Mouse (Mus musculus) heart, postnatal 0 days (tissue): ENCODE data around the gene Ctf1. TPM values are rescaled to one million over a fixed set of nuclear protein-coding genes. Genes with fewer than 3 reads are reported as not detected.

ENCODE experiments used
- ATAC-seq: fragments of 200-750 bp; cut with Nextera tagmentation; 2 replicates; pipeline ENCODE4 v1.8.0; 2017; ENCODE audit warnings: low read depth, moderate number of reproducible peaks, moderate library complexity; ENCODE audit not compliant: insufficient read depth
- DNase-seq: peaks from one replicate; pipeline ENCODE4 v3.0.0-alpha.2; 2016; ENCODE audit warnings: low spot score
- H3K27ac ChIP-seq: fragments of 300-500 bp; sonication (generic); 2 replicates; pipeline ENCODE4 v1.5.1; 2014; ENCODE audit warnings: low read depth, mild to moderate bottlenecking
- H3K27me3 ChIP-seq: fragments of 300-500 bp; sonication (generic); 2 replicates; pipeline ENCODE4 v1.6.1; 2014; ENCODE audit warnings: low read length, mixed read lengths; ENCODE audit not compliant: control insufficient read depth, insufficient read depth
- H3K36me3 ChIP-seq: fragments of 300-500 bp; sonication (generic); replicated peaks from 2 replicates; pipeline ENCODE4 v1.6.1; 2014; ENCODE audit warnings: low read length, mixed read lengths; ENCODE audit not compliant: control insufficient read depth, insufficient read depth
- H3K4me1 ChIP-seq: fragments of 300-500 bp; sonication (generic); 2 replicates; pipeline ENCODE4 v1.6.1; 2014; ENCODE audit warnings: antibody characterized with exemption; ENCODE audit not compliant: control insufficient read depth, insufficient read depth
- H3K4me2 ChIP-seq: fragments of 300-500 bp; sonication (generic); 2 replicates; pipeline ENCODE4 v1.6.1; 2014; ENCODE audit warnings: low read depth, mild to moderate bottlenecking, low read length, moderate library complexity
- H3K4me3 ChIP-seq: fragments of 300-500 bp; sonication (generic); 2 replicates; pipeline ENCODE4 v1.5.1; 2014; ENCODE audit warnings: low read depth, low read length
- H3K9ac ChIP-seq: fragments of 300-500 bp; sonication (generic); replicated peaks from 2 replicates; pipeline ENCODE4 v1.6.1; 2014; ENCODE audit warnings: low read depth, low read length, mixed read lengths
- H3K9me3 ChIP-seq: fragments of 300-500 bp; sonication (generic); replicated peaks from 2 replicates; pipeline ENCODE4 v1.6.1; 2016; ENCODE audit warnings: low read length; ENCODE audit not compliant: control insufficient read depth
- CTCF ChIP-seq: IDR thresholded peaks from 2 replicates; pipeline ENCODE4 v1.5.1; 2016; ENCODE audit warnings: antibody characterized with exemption, control low read depth, low read depth
- EP300 ChIP-seq: IDR thresholded peaks from 2 replicates; pipeline ENCODE4 v1.6.1; 2016; ENCODE audit warnings: antibody characterized with exemption, low read depth
- WGBS: fragments of 180-500 bp; shearing (Covaris S2); extraction: QIAGEN DNeasy Blood & Tissue Kit; methylation state at CpG from one replicate; pipeline ENCODE4 v1.1.7; 2014; 5-methylcytosine and 5-hydroxymethylcytosine counted together
- polyA plus RNA-seq: library from polyadenylated mRNA; unstranded; fragments of >200 nt; fragmentation: Nextera tagmentation; extraction: Ambion mirVana; gene quantifications from 2 replicates; pipeline ENCODE4 v1.2.1, GENCODE M21; 2015
- total RNA-seq: library from RNA; depleted of rRNA; stranded (reverse); fragments of >200 nt; gene quantifications from 2 replicates; pipeline ENCODE4 v1.2.3, GENCODE M21; 2014; ENCODE audit warnings: low replicate concordance

Gene Ctf1
- total and polyA plus RNA-seq, 2 experiments from 2014 or later: 2.6 to 11.1 TPM

DNA sequence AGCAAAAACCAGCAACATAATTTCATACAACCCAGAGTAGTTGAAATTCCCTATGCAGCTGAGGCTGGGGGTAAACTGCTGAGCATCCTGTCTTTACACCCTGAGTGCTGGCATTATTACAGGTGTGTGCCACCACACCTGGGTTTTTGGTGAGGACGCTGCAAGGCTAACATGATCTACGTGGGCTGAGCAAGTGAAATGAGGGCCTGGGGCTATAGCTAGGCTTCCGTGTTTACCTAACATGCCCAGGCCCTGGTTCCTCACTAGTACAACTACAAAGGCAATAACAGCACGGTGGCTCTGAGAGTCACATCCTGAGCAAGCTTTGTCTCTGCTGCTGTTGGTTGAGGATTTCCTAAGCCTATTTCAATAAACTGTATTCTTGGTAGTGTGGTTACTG is 34.9 kb upstream of the Ctf1 start:
- H3K27ac ChIP-seq: no peak overlapping the region
- no peak overlapping the region for H3K4me2 ChIP-seq
- H3K4me3 ChIP-seq: no peak overlapping the region
- TF ChIP-seq CTCF (no peak), EP300 (no peak)
- H3K4me1 ChIP-seq: peaks cover 10% of the 10 kb centered on the region; the same call in 1 of the 2 replicates
- H3K36me3 ChIP-seq: 0 out of 2 replicates have a peak, but pooled peaks cover 6% of the 10 kb centered on the region
- H3K9ac ChIP-seq: no peak overlapping the region
- H3K27me3 ChIP-seq: no peaks in the 10 kb centered on the region
- H3K9me3 ChIP-seq: no peaks in the 10 kb centered on the region
- DNase-seq (no peak), ATAC-seq (no peak)
- 84% methylated on average over 4 of the region's 4 CpGs for whole genome bisulfite sequencing

DNA sequence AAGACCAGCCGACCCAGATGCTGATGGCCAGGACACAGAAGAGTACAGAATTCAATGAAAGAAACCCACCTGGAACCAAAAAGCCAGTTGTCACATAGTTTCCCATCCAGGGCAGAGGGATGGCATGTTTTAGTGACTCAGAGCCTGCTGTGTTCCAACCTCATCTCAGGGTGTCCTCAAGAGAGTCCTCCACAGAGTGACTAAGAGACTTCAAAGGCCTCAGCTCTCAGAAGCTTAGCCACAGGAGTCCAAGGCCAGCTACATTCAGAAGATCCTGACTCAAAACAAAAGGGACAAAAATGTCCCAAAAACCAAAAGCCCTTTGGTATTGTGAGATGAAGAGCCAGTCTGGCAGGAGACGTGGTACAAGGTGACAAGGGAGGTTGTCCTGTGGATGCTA is 33.7 kb upstream of the Ctf1 start:
- TF ChIP-seq CTCF (no peak), EP300 (no peak)

DNA sequence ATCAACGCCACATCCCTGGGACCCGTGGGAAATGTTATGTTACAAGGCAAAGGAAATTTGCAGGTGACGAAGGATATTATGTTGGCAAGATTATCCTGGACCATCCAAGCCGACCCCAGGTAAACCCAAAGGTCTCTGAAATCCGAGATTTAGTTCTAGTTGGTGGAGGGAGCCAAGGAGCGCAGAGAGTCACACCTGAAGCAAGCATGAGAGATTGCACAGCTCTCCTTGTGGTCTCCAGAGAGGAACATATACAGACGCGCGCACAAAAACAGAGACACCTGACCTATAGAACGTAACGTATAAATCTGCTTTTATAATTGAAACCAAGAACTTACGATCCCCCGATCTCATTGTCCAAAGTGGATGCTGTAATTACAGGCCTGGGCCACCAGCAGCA is 32.0 kb upstream of the Ctf1 start:
- Histone ChIP-seq H3K27me3 (no peaks in the 10 kb centered on the region), H3K4me2 (no peak overlapping the region), H3K4me1 (peaks cover 10% of the 10 kb centered on the region; the same call in 1 of the 2 replicates), H3K27ac (no peak overlapping the region), H3K9ac (no peak overlapping the region), H3K4me3 (no peak overlapping the region), H3K36me3 (0 out of 2 replicates have a peak, but pooled peaks cover 6% of the 10 kb centered on the region), H3K9me3 (no peaks in the 10 kb centered on the region)
- ATAC-seq (no peak), DNase-seq (no peak)
- TF ChIP-seq EP300 (no peak), CTCF (no peak)
- 90% methylated on average over 13 of the region's 13 CpGs for WGBS

More for the DNA sequence above, 33.7 kb upstream of the Ctf1 start:
- H3K9ac ChIP-seq: no peak overlapping the region
- peaks cover 10% of the 10 kb centered on the region; the same call in 1 of the 2 replicates for H3K4me1 ChIP-seq
- no peak overlapping the region for H3K27ac ChIP-seq
- H3K4me2 ChIP-seq: no peak overlapping the region
- no peaks in the 10 kb centered on the region for H3K9me3 ChIP-seq
- WGBS: 89% methylated on average over 2 of the region's 2 CpGs
- no peak for ATAC-seq
- no peaks in the 10 kb centered on the region for H3K27me3 ChIP-seq
- H3K4me3 ChIP-seq: no peak overlapping the region
- no peak for DNase-seq
- 0 out of 2 replicates have a peak, but pooled peaks cover 6% of the 10 kb centered on the region for H3K36me3 ChIP-seq

DNA sequence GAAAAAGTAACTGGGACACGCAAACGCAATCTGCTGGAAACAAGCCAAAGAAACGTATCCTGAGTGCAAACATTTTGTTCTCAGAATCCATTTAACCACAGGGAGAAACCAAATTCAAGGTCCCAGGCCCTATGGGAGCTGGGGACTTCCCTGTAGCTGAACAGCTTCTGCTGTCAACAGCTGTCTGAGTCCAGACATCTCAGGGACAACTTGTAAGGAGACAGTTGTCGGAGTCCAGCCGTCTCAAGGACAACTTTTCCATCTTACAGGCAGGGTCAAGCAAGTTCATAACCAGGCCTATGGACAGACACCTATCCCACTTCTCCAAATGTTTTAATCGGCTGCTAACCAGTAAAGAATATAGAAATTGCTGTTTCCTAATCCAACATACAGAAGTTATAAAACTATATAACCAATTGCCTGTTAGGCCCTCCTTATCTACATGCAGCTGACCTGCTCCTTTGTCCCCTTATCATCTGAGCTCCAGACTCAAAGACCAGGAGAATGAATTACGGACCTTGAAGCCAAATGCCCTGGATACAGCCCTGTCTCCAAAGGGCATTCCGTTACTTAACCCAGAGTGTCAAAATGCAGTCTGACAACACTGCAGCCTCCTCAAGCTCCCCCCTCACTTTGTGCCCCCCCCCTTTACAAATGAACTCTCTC is 30.5 kb upstream of the Ctf1 start:
- H3K4me1 ChIP-seq: peaks cover 14% of the 10 kb centered on the region
- ATAC-seq (no peak), DNase-seq (no peak)
- WGBS: 35% methylated on average over 8 of the region's 8 CpGs
- no peak overlapping the region for H3K4me3 ChIP-seq
- no peak overlapping the region for H3K9ac ChIP-seq
- 0 out of 2 replicates have a peak, but pooled peaks cover 1% of the 10 kb centered on the region for H3K36me3 ChIP-seq
- no peak overlapping the region for H3K4me2 ChIP-seq
- no peaks in the 10 kb centered on the region for H3K27me3 ChIP-seq
- H3K9me3 ChIP-seq: no peaks in the 10 kb centered on the region
- no peak overlapping the region for H3K27ac ChIP-seq
- TF ChIP-seq EP300: no peak
- TF ChIP-seq CTCF: no peak

DNA sequence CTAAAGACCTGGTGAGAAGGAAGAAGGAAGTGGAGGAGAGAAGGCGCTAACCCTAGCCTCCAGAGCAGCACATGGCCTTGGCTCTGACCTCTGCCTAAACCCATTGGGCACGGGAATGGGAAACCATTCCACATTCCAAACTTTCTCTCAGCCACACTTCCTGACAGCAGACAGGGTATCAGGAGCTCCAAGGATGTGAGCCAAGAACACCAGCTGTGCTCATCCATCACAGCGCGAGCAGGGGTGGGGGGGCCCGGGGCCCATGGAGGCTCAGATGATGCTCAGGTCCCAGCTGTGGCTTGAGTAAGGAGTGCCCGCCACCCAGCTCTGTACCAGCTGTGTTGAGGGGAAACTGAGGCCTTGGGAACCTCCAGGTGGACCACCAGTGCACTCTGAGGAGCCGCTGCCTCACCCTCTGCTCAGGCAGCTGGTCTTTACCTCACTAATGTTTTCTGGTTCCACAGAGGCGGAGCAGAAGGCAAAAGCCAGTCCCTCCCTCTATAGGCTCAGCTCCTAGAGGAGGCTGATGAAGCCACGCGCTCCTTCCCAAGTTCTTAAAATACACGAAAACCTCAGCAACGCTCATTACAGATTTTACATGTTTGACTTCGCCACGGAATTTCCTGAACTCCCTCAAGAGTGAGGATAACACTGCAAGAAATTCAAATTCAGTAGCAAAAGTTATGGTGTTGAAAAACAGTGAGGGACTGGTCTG is 27.1 kb upstream of the Ctf1 start:
- TF ChIP-seq EP300 (no peak), CTCF (no peak)
- Histone ChIP-seq H3K27ac (no peak overlapping the region), H3K4me3 (no peak overlapping the region), H3K36me3 (no peaks in the 10 kb centered on the region), H3K27me3 (no peaks in the 10 kb centered on the region), H3K9me3 (no peaks in the 10 kb centered on the region), H3K4me1 (peaks cover 17% of the 10 kb centered on the region), H3K4me2 (no peak overlapping the region), H3K9ac (0 out of 2 replicates have a peak overlapping the region, but pooled peaks have one; percentile 6)
- 0 out of 2 replicates have a peak, but pooled peaks have one; percentile 17 for ATAC-seq
- DNase-seq: no peak
- WGBS: 63% methylated on average over 14 of the region's 14 CpGs
